Mouse (Mus musculus) MEL (cell line): ENCODE measurements around the gene Mcm6. TPM values are rescaled to one million over a fixed set of nuclear protein-coding genes. Genes with fewer than 3 reads are reported as not detected.

Source experiments
- DNase-seq: peaks from one replicate; pipeline ENCODE4 v3.0.0; 2011; ENCODE audit warnings: low read depth, low spot score
- H3K27ac ChIP-seq: 2 replicates; pipeline ENCODE4 v1.5.1; 2012; ENCODE audit warnings: low read depth, mild to moderate bottlenecking, control low read depth, low read length, moderate library complexity; ENCODE audit not compliant: control insufficient read depth
- H3K27me3 ChIP-seq, 2 experiments: fragments of 150-350 bp in 1 of 2; sonication (generic) in 1 of 2; 2 replicates each; pipeline ENCODE4 v1.6.1; 2012; ENCODE audit warnings: low read length in 2 of 2, mild to moderate bottlenecking in 2 of 2, improper control_type of control experiment in 1 of 2, moderate library complexity in 1 of 2; ENCODE audit not compliant: insufficient read depth in 2 of 2, control insufficient read depth in 1 of 2
- H3K36me3 ChIP-seq, 2 experiments: 2 replicates each; pipeline ENCODE4 v1.6.1; 2012 to 2014; ENCODE audit warnings: low read length in 2 of 2, improper control_type of control experiment in 1 of 2, inconsistent platforms in 1 of 2, mild to moderate bottlenecking in 1 of 2; ENCODE audit not compliant: insufficient read depth in 2 of 2, control insufficient read depth in 1 of 2
- H3K4me1 ChIP-seq, 2 experiments: fragments of 150-350 bp in 1 of 2; sonication (generic) in 1 of 2; 2 replicates each; pipeline ENCODE4 v1.6.1; 2012; ENCODE audit warnings: low read length in 2 of 2, improper control_type of control experiment in 1 of 2, mild to moderate bottlenecking in 1 of 2; ENCODE audit not compliant: insufficient read depth in 2 of 2, control insufficient read depth in 1 of 2
- H3K4me3 ChIP-seq, 2 experiments: fragments of 150-350 bp in 1 of 2; sonication (generic) in 1 of 2; 2 replicates each; pipeline ENCODE4 v1.5.1; 2012; ENCODE audit warnings: low read depth in 2 of 2, low read length in 2 of 2, mild to moderate bottlenecking in 2 of 2, moderate library complexity in 2 of 2, control low read depth in 1 of 2, improper control_type of control experiment in 1 of 2; ENCODE audit not compliant: control insufficient read depth in 1 of 2, insufficient read depth in 1 of 2
- H3K79me2 ChIP-seq: 2 replicates; pipeline ENCODE4 v1.6.1; 2012; ENCODE audit warnings: mild to moderate bottlenecking, low read length, moderate library complexity; ENCODE audit not compliant: control insufficient read depth, poor library complexity, insufficient read depth
- H3K9ac ChIP-seq: 2 replicates; pipeline ENCODE4 v1.6.1; 2012; ENCODE audit warnings: low read depth, mild to moderate bottlenecking, control low read depth, low read length, moderate library complexity; ENCODE audit not compliant: control insufficient read depth, poor library complexity, severe bottlenecking
- H3K9me3 ChIP-seq: fragments of 150-350 bp; sonication (generic); replicated peaks from 2 replicates; pipeline ENCODE4 v1.6.1; 2012; ENCODE audit warnings: mild to moderate bottlenecking, low read length, improper control_type of control experiment, moderate library complexity; ENCODE audit not compliant: insufficient read depth
- CTCF ChIP-seq, 3 experiments: IDR thresholded peaks in 2 of 3; conservative IDR thresholded peaks in 1 of 3; 2 replicates each; pipeline ENCODE4 v1.5.1; 2011 to 2012; ENCODE audit warnings: low read length in 3 of 3, low read depth in 2 of 3, mild to moderate bottlenecking in 2 of 3, improper control_type of control experiment in 1 of 3, inconsistent platforms in 1 of 3, mixed read lengths in 1 of 3, moderate library complexity in 1 of 3; ENCODE audit not compliant: control insufficient read depth in 1 of 3, insufficient read depth in 1 of 3, poor library complexity in 1 of 3, severe bottlenecking in 1 of 3
- E2F4 ChIP-seq: IDR thresholded peaks from 2 replicates; pipeline ENCODE4 v1.6.1; 2011; ENCODE audit warnings: low read depth, low read length, improper control_type of control experiment, borderline replicate concordance
- ELF1 ChIP-seq: IDR thresholded peaks from 2 replicates; pipeline ENCODE4 v1.6.1; 2014; ENCODE audit warnings: low read depth, mild to moderate bottlenecking, inconsistent platforms, low read length, improper control_type of control experiment, moderate library complexity
- EP300 ChIP-seq, 2 experiments: IDR thresholded peaks; 2 replicates each; pipeline ENCODE4 v1.6.1; 2011; ENCODE audit warnings: improper control_type of control experiment in 2 of 2, low read length in 2 of 2, low read depth in 1 of 2, mild to moderate bottlenecking in 1 of 2
- JUND ChIP-seq: IDR thresholded peaks from 2 replicates; pipeline ENCODE4 v1.6.1; 2011; ENCODE audit warnings: low read depth, mild to moderate bottlenecking, improper control_type of control experiment, low read length
- MAX ChIP-seq: IDR thresholded peaks from 2 replicates; pipeline ENCODE4 v1.6.1; 2011; ENCODE audit warnings: low read length, improper control_type of control experiment
- MAZ ChIP-seq: IDR thresholded peaks from 2 replicates; pipeline ENCODE4 v1.6.1; 2012; ENCODE audit warnings: low read depth, mild to moderate bottlenecking, inconsistent platforms, low read length, improper control_type of control experiment
- MXI1 ChIP-seq: IDR thresholded peaks from 2 replicates; pipeline ENCODE4 v1.6.1; 2011; ENCODE audit warnings: mild to moderate bottlenecking, low read depth, low read length, improper control_type of control experiment
- MYB ChIP-seq: IDR thresholded peaks from 2 replicates; pipeline ENCODE4 v1.6.1; 2011; ENCODE audit warnings: mild to moderate bottlenecking, low read depth, low read length, improper control_type of control experiment
- NRF1 ChIP-seq: IDR thresholded peaks from 2 replicates; pipeline ENCODE4 v1.6.1; 2014; ENCODE audit warnings: low read depth, mild to moderate bottlenecking, inconsistent platforms, low read length, improper control_type of control experiment, moderate library complexity; ENCODE audit not compliant: poor library complexity, insufficient read depth, severe bottlenecking
- POLR2A ChIP-seq, 2 experiments: IDR thresholded peaks; 2 replicates each; pipeline ENCODE4 v1.6.1; 2011 to 2012; ENCODE audit warnings: low read length in 2 of 2, mild to moderate bottlenecking in 2 of 2, control low read depth in 1 of 2, improper control_type of control experiment in 1 of 2, low read depth in 1 of 2, moderate library complexity in 1 of 2; ENCODE audit not compliant: control insufficient read depth in 1 of 2, insufficient read depth in 1 of 2, poor library complexity in 1 of 2
- POLR2AphosphoS2 ChIP-seq: IDR thresholded peaks from 2 replicates; pipeline ENCODE4 v1.6.1; 2011; ENCODE audit warnings: low read length, improper control_type of control experiment
- RCOR1 ChIP-seq: IDR thresholded peaks from 2 replicates; pipeline ENCODE4 v1.6.1; 2012; ENCODE audit warnings: low read depth, mild to moderate bottlenecking, inconsistent platforms, low read length, improper control_type of control experiment
- TAL1 ChIP-seq: IDR thresholded peaks from 2 replicates; pipeline ENCODE4 v1.6.1; 2012; ENCODE audit warnings: mild to moderate bottlenecking, inconsistent platforms, low read length, moderate library complexity, mixed read lengths
- TBP ChIP-seq: IDR thresholded peaks from 2 replicates; pipeline ENCODE4 v1.8.0; 2011; ENCODE audit warnings: low read depth, low read length, improper control_type of control experiment
- UBTF ChIP-seq: IDR thresholded peaks from 2 replicates; pipeline ENCODE4 v1.6.1; 2012; ENCODE audit warnings: low read depth, mild to moderate bottlenecking, inconsistent platforms, low read length, improper control_type of control experiment, moderate library complexity, borderline replicate concordance; ENCODE audit not compliant: insufficient read depth
- USF2 ChIP-seq, 2 experiments: IDR thresholded peaks; 2 replicates each; pipeline ENCODE4 v1.6.1; 2011 to 2012; ENCODE audit warnings: improper control_type of control experiment in 2 of 2, low read length in 2 of 2, borderline replicate concordance in 1 of 2, inconsistent platforms in 1 of 2, low read depth in 1 of 2, mild to moderate bottlenecking in 1 of 2; ENCODE audit not compliant: insufficient read depth in 1 of 2
- ZMIZ1 ChIP-seq: IDR thresholded peaks from 2 replicates; pipeline ENCODE4 v1.6.1; 2012; ENCODE audit warnings: low read depth, mild to moderate bottlenecking, inconsistent platforms, low read length, improper control_type of control experiment, moderate library complexity
- ZNF384 ChIP-seq: IDR thresholded peaks from 2 replicates; pipeline ENCODE4 v1.6.1; 2012; ENCODE audit warnings: low read depth, mild to moderate bottlenecking, inconsistent platforms, low read length, improper control_type of control experiment
- polyA plus RNA-seq, 2 experiments: library from polyadenylated mRNA; stranded (reverse) in 1 of 2; unstranded in 1 of 2; fragments of >175 nt in 1 of 2; fragments of >200 nt in 1 of 2; gene quantifications; 2 replicates each; pipeline versions ENCODE4 v1.2.1 to v1.2.4; 2012; ENCODE audit warnings: low replicate concordance in 2 of 2, low read depth in 1 of 2; ENCODE audit not compliant: insufficient read length in 2 of 2, insufficient read depth in 1 of 2, missing spikeins in 1 of 2
- total RNA-seq: library from RNA; depleted of rRNA; stranded (reverse); fragments of 300-350 nt; gene quantifications from 2 replicates; pipeline ENCODE4 v1.2.3, GENCODE M21; 2012

Mcm6 gene
- total and polyA plus RNA-seq, 3 experiments = 218 to 850 (median 234) TPM

GRCm38 (mm10) chr1:128405041-128405481 lies 45.6 kb upstream of the Mcm6 start:
- H3K79me2 ChIP-seq = peaks cover 5% of the 10 kb centered on the region; the same call in 1 of the 2 replicates
- no peak overlapping the region for H3K4me3 ChIP-seq
- H3K4me1 ChIP-seq = peaks cover 0 to 3% of the 10 kb centered on the region in 2 experiments; a peak in 2 of 4 replicates
- H3K27me3 ChIP-seq = no peaks in the 10 kb centered on the region
- peaks cover 16 to 55% of the 10 kb centered on the region in 2 experiments for H3K36me3 ChIP-seq
- no peak overlapping the region for H3K27ac ChIP-seq
- H3K9me3 ChIP-seq = no peaks in the 10 kb centered on the region
- no peak for TF ChIP-seq MAZ
- no peak for TF ChIP-seq MYB
- TF ChIP-seq ELF1 = no peak
- no peak for TF ChIP-seq MXI1
- TF ChIP-seq NRF1 = no peak
- TF ChIP-seq POLR2AphosphoS2 = no peak
- no peak for TF ChIP-seq JUND
- TF ChIP-seq POLR2A (IDR thresholded peaks at IDR 0.05; ENCODE audit: control insufficient read depth in 1 of 2, insufficient read depth in 1 of 2, low read depth in 1 of 2, low read length in 2 of 2, poor library complexity in 1 of 2) = no peak
- TF ChIP-seq TBP = no peak
- TF ChIP-seq ZNF384 = no peak
- no peak for DNase-seq
- no peak overlapping the region for H3K9ac ChIP-seq

- Histone ChIP-seq H3K9ac (no peak overlapping the region), H3K36me3 (peaks cover 18 to 46% of the 10 kb centered on the region in 2 experiments), H3K4me3 (no peak overlapping the region), H3K79me2 (no peaks in the 10 kb centered on the region), H3K4me1 (peaks cover 0 to 3% of the 10 kb centered on the region in 2 experiments; a peak in 1 of 4 replicates), H3K27ac (no peak overlapping the region), H3K27me3 (no peaks in the 10 kb centered on the region), H3K9me3 (no peaks in the 10 kb centered on the region)
- TF ChIP-seq TAL1 = no peak
- TF ChIP-seq ZMIZ1 = no peak
- TF ChIP-seq E2F4 = no peak
- no peak for TF ChIP-seq USF2 (IDR thresholded peaks at IDR 0.05; ENCODE audit: borderline replicate concordance in 1 of 2, insufficient read depth in 1 of 2, low read depth in 1 of 2, low read length in 2 of 2)
- no peak for TF ChIP-seq MYB
- no peak for TF ChIP-seq RCOR1
- TF ChIP-seq UBTF = no peak
- TF ChIP-seq POLR2AphosphoS2 = no peak
- no peak for TF ChIP-seq MAX
- no peak for TF ChIP-seq CTCF (IDR thresholded peaks at IDR 0.05 in 2 of 3, conservative IDR thresholded peaks at IDR 0.05 in 1 of 3; ENCODE audit: control insufficient read depth in 1 of 3, insufficient read depth in 1 of 3, low read depth in 2 of 3, low read length in 3 of 3, poor library complexity in 1 of 3, severe bottlenecking in 1 of 3)
- no peak for TF ChIP-seq EP300 (IDR thresholded peaks at IDR 0.05; ENCODE audit: low read depth in 1 of 2, low read length in 2 of 2)
- DNase-seq = no peak
Observed at GRCm38 (mm10) chr1:128400926-128401325, 41.5 kb upstream of the Mcm6 start.
